Comparison of ENCODE assay signal across 8 mouse cellular contexts in the genomic region with DNA sequence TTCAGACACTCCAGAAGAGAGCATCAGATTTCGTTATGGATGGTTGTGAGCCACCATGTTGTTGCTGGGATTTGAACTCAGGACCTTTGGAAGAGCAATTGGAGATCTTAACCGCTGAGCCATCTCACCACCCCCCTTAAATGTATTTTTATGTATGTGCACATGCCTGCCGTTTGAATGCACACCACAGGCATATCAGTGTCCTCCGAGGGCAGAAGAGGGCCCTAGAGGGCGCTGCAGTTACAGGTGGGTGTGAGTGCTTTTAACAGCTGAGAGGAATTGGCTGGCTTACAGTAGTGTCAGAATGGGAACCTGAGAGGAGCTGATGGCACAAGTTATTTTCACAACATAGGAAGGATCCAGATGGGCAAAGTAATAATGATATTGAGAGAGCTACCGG. TPM values are rescaled to one million over a fixed set of nuclear protein-coding genes. Genes with fewer than 3 reads are reported as not detected.
DNase-seq lines count a peak whose midpoint lies in the region; ATAC-seq and TF ChIP-seq lines count a peak whose summit lies in the region.

No protein-coding gene starts in this region.

- H3K36me3 ChIP-seq in hindbrain, embryonic 11.5 days (ENCODE audit: control insufficient read depth, insufficient read depth, low read length): no peaks in the 10 kb centered on the region
- no peaks in the 10 kb centered on the region for H3K36me3 ChIP-seq in hindbrain, embryonic 16.5 days (ENCODE audit: control insufficient read depth, insufficient read depth, low read length)
- H3K36me3 ChIP-seq in ES-Bruce4 (ENCODE audit: control insufficient read depth, insufficient read depth, low read length, poor library complexity, severe bottlenecking): no peaks in the 10 kb centered on the region

- H3K4me3 ChIP-seq in hindbrain, embryonic 11.5 days (ENCODE audit: low read depth, low read length): no peak overlapping the region
- H3K4me3 ChIP-seq in hindbrain, embryonic 16.5 days (ENCODE audit: low read length): no peak overlapping the region
- no peak overlapping the region for H3K4me3 ChIP-seq in ES-Bruce4 (ENCODE audit: low read depth, low read length)

- H3K4me1 ChIP-seq in hindbrain, embryonic 11.5 days (replicated peaks; ENCODE audit: control insufficient read depth, insufficient read depth, low read length): no peaks in the 10 kb centered on the region
- H3K4me1 ChIP-seq in hindbrain, embryonic 16.5 days (ENCODE audit: control insufficient read depth, insufficient read depth, low read depth, low read length): no peaks in the 10 kb centered on the region
- peaks cover 5% of the 10 kb centered on the region for H3K4me1 ChIP-seq in ES-Bruce4 (ENCODE audit: control insufficient read depth, insufficient read depth, low read length)

- WGBS in hindbrain, embryonic 11.5 days: 34% methylated on average over 6 of the region's 6 CpGs
- 34% methylated on average over 6 of the region's 6 CpGs for WGBS in hindbrain, embryonic 16.5 days

- no peak for TF ChIP-seq EP300 in ES-Bruce4 (IDR thresholded peaks at IDR 0.05; ENCODE audit: insufficient read depth, low read depth, low read length)

- DNase-seq in hindbrain, embryonic 11.5 days (ENCODE audit: low spot score): peak; percentile 19
- DNase-seq in embryo, embryonic 10.5 days (ENCODE audit: low spot score): peak; percentile 41
- peak; percentile 58 for DNase-seq in naive thymus-derived CD4-positive, alpha-beta T cell, adult 2 months (ENCODE audit: low read depth)
- no peak for DNase-seq in frontal cortex, postnatal 25 days (ENCODE audit: low spot score in 2 of 2)
- DNase-seq in left cerebral cortex, adult 9 months (ENCODE audit: low spot score in 2 of 2): no peak
- no peak for DNase-seq in urinary bladder, postnatal 10 days (ENCODE audit: low spot score)

- no peak overlapping the region for H3K27ac ChIP-seq in hindbrain, embryonic 11.5 days (ENCODE audit: low read depth, low read length)
- H3K27ac ChIP-seq in hindbrain, embryonic 16.5 days (ENCODE audit: low read depth, low read length): no peak overlapping the region
- H3K27ac ChIP-seq in ES-Bruce4 (ENCODE audit: insufficient read depth, low read length): no peak overlapping the region

- no peak overlapping the region for H3K9ac ChIP-seq in hindbrain, embryonic 11.5 days (ENCODE audit: low read depth, low read length)
- H3K9ac ChIP-seq in hindbrain, embryonic 16.5 days (ENCODE audit: low read depth, low read length): no peak overlapping the region
- no peak overlapping the region for H3K9ac ChIP-seq in ES-Bruce4 (ENCODE audit: low read depth, poor library complexity, severe bottlenecking)

- H3K9me3 ChIP-seq in hindbrain, embryonic 11.5 days (ENCODE audit: control insufficient read depth, low read length): no peaks in the 10 kb centered on the region
- no peaks in the 10 kb centered on the region for H3K9me3 ChIP-seq in hindbrain, embryonic 16.5 days (ENCODE audit: control insufficient read depth, low read length)
- H3K9me3 ChIP-seq in ES-Bruce4 (replicated peaks; ENCODE audit: control insufficient read depth, insufficient read depth, low read length, poor library complexity, severe bottlenecking): no peaks in the 10 kb centered on the region

- no peak for ATAC-seq in hindbrain, embryonic 11.5 days (ENCODE audit: low FRiP score)
- ATAC-seq in hindbrain, embryonic 16.5 days: no peak

- H3K4me2 ChIP-seq in hindbrain, embryonic 11.5 days (replicated peaks; ENCODE audit: low read depth, low read length): no peak overlapping the region
- no peak overlapping the region for H3K4me2 ChIP-seq in hindbrain, embryonic 16.5 days (ENCODE audit: low read length)

- no peaks in the 10 kb centered on the region for H3K27me3 ChIP-seq in hindbrain, embryonic 11.5 days (ENCODE audit: control insufficient read depth, insufficient read depth, low read length)
- H3K27me3 ChIP-seq in hindbrain, embryonic 16.5 days (replicated peaks; ENCODE audit: control insufficient read depth, insufficient read depth, low read length): peaks cover 2% of the 10 kb centered on the region; the same call in 1 of the 2 replicates
- no peaks in the 10 kb centered on the region for H3K27me3 ChIP-seq in ES-Bruce4 (ENCODE audit: control insufficient read depth, insufficient read depth, low read length, poor library complexity, severe bottlenecking)

- TF ChIP-seq CTCF in ES-Bruce4 (IDR thresholded peaks at IDR 0.05; ENCODE audit: low read depth, low read length): peak; percentile 93

- no peak for TF ChIP-seq POLR2A in ES-Bruce4 (IDR thresholded peaks at IDR 0.05; ENCODE audit: insufficient read depth, low read length)

RNA-seq across cellular contexts. Expression of a gene that starts 2.6 kb away (rescaled TPM):
- polyA plus RNA-seq in hindbrain, embryonic 11.5 days (2014; fragmentation: Nextera tagmentation; extraction: Ambion mirVana): 0.31 TPM in 1 of 2 replicates, not detected in the other
- 0.24 and 0.31 TPM in 2 replicates for polyA plus RNA-seq in hindbrain, embryonic 16.5 days (2015; fragmentation: Nextera tagmentation; extraction: Ambion mirVana)
- polyA plus RNA-seq in ES-Bruce4 (2011; ENCODE audit: insufficient read depth, insufficient read length, low read depth, missing spikeins): 0.88 and 0.97 TPM in 2 replicates

RNA-seq across cellular contexts. Expression of a gene that starts 16.6 kb away (rescaled TPM):
- 0.56 and 0.97 TPM in 2 replicates for polyA plus RNA-seq in hindbrain, embryonic 11.5 days (2014; fragmentation: Nextera tagmentation; extraction: Ambion mirVana)
- 0.96 and 1.4 TPM in 2 replicates for polyA plus RNA-seq in hindbrain, embryonic 16.5 days (2015; fragmentation: Nextera tagmentation; extraction: Ambion mirVana)
- polyA plus RNA-seq in ES-Bruce4 (2011; ENCODE audit: insufficient read depth, insufficient read length, low read depth, missing spikeins): not detected in 2 replicates

RNA-seq across cellular contexts. Expression of a gene that starts 34.6 kb away (rescaled TPM):
- polyA plus RNA-seq in hindbrain, embryonic 11.5 days (2014; fragmentation: Nextera tagmentation; extraction: Ambion mirVana): 95.5 and 102 TPM in 2 replicates
- polyA plus RNA-seq in hindbrain, embryonic 16.5 days (2015; fragmentation: Nextera tagmentation; extraction: Ambion mirVana): 95.1 and 96.1 TPM in 2 replicates
- 49.7 and 52.6 TPM in 2 replicates for polyA plus RNA-seq in ES-Bruce4 (2011; ENCODE audit: insufficient read depth, insufficient read length, low read depth, missing spikeins)

Comparison
In these comparisons a context has a peak if more than half of its experiments do, and no peak if none do; other contexts are left out.
1. DNase-seq: peak in hindbrain, embryonic 11.5 days (single experiment), embryo, embryonic 10.5 days (single experiment) and naive thymus-derived CD4-positive, alpha-beta T cell, adult 2 months (single experiment); none in frontal cortex, postnatal 25 days (0 of 2), left cerebral cortex, adult 9 months (0 of 2) and urinary bladder, postnatal 10 days (single experiment).